Mouse (Mus musculus): Measurements from ENCODE around the gene Plekhj1. TPM values are rescaled to one million over a fixed set of nuclear protein-coding genes. Genes with fewer than 3 reads are reported as not detected.

Gene Plekhj1
- polyA plus RNA-seq, 1 experiment from 2014 or later, result 184 TPM

DNA sequence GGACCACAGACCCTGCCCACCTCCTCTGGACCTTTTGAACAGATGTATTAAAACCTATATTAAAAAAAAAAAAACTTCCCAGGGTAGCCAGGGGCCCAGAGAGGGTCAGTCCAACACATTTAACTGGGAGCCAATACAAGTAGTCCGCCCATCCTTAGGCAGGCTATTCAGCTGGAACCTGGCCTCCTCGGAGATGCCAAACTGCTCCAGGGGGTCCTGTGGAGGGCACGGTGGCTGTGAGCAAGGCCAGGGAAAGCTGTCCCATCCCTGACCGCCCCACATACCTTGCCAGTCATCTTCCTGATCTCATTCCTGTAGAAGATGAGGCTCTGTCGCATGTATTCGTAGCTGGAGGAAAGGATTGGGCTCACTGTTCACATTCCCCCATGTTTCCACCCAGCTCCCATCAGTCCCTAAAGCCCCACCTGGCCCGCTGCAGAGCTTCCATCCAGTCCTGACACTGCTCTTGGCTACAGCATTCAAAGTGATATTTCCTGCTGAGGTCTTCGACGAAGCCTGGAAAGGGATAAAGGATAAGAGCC is 2.0 kb downstream of the Plekhj1 start:
- 89% methylated on average over 9 of the region's 9 CpGs for WGBS
- H3K27ac ChIP-seq (replicated peaks), result no peak overlapping the region
- H3K4me1 ChIP-seq, result peaks cover 43% of the 10 kb centered on the region
- H3K9me3 ChIP-seq (replicated peaks), result no peaks in the 10 kb centered on the region
- H3K36me3 ChIP-seq, result peaks cover 69% of the 10 kb centered on the region
- no peak for DNase-seq (ENCODE audit: low spot score)
- H3K4me3 ChIP-seq, result peak overlapping the region; percentile 97
- no peaks in the 10 kb centered on the region for H3K27me3 ChIP-seq (ENCODE audit: low read depth, poor library complexity, severe bottlenecking)

DNA sequence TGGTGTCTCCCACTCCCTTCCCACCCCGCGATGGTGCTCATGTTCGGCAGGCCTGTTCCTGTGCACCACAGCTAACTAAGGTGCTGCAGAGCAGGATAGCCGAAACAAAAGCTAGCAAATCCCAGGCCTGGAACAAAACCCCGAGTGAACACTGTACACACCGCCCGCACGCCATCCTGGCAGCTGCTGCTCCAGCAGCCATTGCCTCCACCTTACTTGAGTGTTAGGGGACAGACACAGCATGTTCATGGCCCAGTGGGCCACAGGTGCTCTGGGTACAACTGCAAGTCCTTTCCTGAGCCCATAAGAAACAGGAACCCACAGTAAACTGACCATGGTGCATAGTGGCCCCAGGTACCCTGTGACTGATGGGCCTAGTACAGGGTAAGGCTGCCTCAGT is 3.7 kb downstream of the Plekhj1 start:
- H3K27me3 ChIP-seq (ENCODE audit: low read depth, poor library complexity, severe bottlenecking), result no peaks in the 10 kb centered on the region
- H3K9me3 ChIP-seq (replicated peaks), result no peaks in the 10 kb centered on the region
- H3K4me3 ChIP-seq, result 0 out of 2 replicates have a peak overlapping the region, but pooled peaks have one; percentile 11
- 88% methylated on average over 8 of the region's 8 CpGs for WGBS
- no peak overlapping the region for H3K27ac ChIP-seq (replicated peaks)
- no peak for DNase-seq (ENCODE audit: low spot score)
- peaks cover 30% of the 10 kb centered on the region for H3K4me1 ChIP-seq
- peaks cover 69% of the 10 kb centered on the region for H3K36me3 ChIP-seq

DNA sequence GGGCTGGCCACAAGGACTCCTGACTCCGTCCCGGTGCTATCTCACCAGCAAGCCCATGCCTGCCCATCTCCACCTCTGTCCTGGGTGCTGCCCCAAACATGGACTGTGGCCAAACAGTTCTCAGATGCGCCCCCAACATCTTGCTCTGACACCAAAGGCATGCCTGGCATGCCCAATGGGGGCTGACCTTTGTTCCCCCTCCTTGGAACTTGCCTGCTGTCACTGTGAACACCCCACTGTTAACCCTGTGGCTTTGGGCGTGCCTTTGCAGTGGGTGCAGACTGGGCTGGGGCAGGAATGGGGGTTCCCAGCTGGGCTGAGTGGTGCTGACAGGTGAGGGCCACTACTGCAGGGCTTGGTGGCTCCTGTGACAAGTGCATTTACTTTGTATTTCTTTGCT is 4.6 kb downstream of the Plekhj1 start:
- Histone ChIP-seq H3K27ac (replicated peaks) (no peak overlapping the region), H3K27me3 (ENCODE audit: low read depth, poor library complexity, severe bottlenecking) (no peaks in the 10 kb centered on the region), H3K9me3 (replicated peaks) (no peaks in the 10 kb centered on the region), H3K4me3 (no peak overlapping the region), H3K4me1 (peaks cover 23% of the 10 kb centered on the region), H3K36me3 (peaks cover 79% of the 10 kb centered on the region)
- 85% methylated on average over 4 of the region's 4 CpGs for WGBS
- no peak for DNase-seq (ENCODE audit: low spot score)

DNA sequence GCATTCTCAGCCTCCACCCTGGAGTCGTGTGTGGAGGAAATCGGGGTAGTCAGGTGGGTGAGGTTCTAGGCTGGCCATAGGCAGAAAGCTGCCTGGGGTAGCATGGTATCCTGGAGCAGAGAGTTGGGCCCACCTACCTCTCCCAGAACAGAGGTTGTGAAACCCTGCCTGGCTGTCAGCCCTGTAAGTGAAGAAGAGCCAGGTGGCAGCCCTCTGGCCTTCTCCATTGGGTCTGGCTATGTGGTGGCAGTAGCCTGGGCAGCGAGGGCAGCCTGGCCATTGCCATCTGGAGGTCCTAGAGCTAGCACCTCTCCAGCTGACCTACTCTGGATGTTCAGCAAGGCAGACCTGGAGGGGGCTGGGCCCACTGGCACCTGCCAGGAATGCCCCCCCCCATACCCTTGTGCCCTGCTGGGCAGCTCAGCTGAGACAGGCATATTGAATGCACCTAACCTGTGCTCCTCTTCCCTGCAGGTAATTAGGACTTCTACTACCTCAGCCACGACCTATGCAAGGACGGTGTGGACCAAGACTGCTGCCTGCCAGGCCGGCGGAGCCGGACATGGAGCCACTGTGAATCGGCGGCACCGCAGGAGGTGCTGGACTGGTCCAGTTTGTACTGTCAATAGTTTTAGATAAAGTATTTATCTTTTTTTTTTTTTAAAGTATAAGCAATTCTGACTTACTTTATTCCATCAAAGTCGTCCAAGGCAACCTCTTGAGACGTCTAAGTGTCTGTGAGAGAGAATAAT is 5.2 kb downstream of the Plekhj1 start:
- 89% methylated on average over 13 of the region's 13 CpGs for WGBS
- H3K27me3 ChIP-seq (ENCODE audit: low read depth, poor library complexity, severe bottlenecking), result no peaks in the 10 kb centered on the region
- no peak for DNase-seq (ENCODE audit: low spot score)
- no peaks in the 10 kb centered on the region for H3K9me3 ChIP-seq (replicated peaks)
- no peak overlapping the region for H3K27ac ChIP-seq (replicated peaks)
- peaks cover 85% of the 10 kb centered on the region for H3K36me3 ChIP-seq
- no peak overlapping the region for H3K4me3 ChIP-seq
- peaks cover 23% of the 10 kb centered on the region for H3K4me1 ChIP-seq

DNA sequence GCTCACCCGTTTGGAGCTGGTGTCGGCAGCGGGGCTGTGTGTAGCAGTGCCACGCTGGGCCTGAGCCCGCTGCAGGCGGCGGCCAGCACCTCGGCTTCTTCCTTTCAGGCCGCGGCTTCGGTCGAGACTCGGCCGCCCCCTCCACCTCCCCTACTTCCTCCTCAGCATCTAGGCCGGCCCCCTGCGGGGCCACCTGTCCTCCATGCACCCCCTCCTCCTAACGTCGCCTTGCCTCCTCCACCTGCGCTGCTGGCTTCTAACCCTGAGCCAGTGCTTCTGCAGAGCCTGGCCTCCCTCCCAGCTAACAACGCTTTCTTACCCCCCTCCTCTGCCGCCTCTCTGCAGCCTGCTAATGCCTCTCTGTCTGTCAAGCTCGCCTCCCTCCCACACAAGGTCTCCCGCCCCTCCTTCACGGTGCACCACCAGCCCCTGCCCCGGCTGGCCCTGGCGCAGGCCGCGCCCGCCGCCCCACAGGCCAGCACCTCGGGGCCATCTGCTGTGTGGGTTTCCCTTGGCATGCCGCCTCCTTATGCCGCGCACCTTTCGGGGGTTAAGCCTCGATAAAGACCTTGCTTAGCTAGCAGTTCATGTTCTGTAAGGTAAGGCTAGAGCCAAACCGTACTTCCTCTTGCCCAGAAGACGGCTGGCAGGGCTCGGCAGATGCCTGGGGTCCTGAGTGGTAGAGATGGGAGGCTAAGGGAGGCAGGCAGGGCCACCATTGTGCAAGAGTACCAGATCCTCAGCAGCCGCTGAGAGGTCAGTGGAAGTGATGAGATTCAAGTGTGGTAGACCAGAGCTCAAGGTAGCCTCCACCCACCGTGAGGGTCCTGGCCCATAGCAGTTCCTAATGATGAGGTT is 6.0 kb downstream of the Plekhj1 start:
- no peak for DNase-seq (ENCODE audit: low spot score)
- Histone ChIP-seq H3K4me1 (peaks cover 22% of the 10 kb centered on the region), H3K27ac (replicated peaks) (0 out of 2 replicates have a peak overlapping the region, but pooled peaks have one; percentile 23), H3K27me3 (ENCODE audit: low read depth, poor library complexity, severe bottlenecking) (no peaks in the 10 kb centered on the region), H3K4me3 (0 out of 2 replicates have a peak overlapping the region, but pooled peaks have one; percentile 4), H3K36me3 (peaks cover 93% of the 10 kb centered on the region), H3K9me3 (replicated peaks) (no peaks in the 10 kb centered on the region)
- WGBS, result 78% methylated on average over 41 of the region's 41 CpGs

DNA sequence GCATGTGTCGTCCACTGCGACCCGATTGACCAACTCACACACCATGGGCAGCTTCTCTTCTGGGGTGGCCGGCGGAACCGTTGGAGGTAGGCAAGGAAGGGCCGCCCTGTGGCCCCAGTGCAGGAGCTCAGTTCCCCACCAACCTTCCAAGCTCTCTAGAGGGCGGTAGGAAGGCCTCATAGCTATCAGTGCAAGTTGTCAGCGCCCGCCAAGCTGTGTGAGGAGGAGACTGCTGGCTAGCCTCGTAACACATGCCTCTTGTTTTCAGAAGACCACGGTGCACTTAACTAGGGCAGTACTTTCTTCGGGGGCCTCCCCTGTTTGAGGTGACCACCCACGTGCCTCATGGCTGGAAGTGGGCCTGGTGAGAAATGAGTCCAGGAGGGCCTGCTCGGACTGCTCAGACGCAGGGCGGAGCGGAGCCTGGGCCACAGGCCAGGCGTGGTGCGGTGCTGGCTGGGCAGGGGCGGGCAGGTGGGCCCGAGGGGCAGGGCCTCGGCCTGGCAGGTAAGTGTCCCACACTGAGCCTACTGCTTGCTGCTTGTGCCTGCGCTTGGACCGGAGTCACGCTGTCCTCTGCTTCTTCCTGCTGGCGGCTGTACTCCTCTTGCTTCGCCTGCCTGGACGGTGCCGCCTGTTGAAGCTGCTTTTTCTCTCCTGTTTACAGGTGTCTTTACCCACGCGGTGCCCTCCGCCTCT is 6.8 kb downstream of the Plekhj1 start:
- Histone ChIP-seq H3K9me3 (replicated peaks) (no peaks in the 10 kb centered on the region), H3K4me3 (peak overlapping the region; percentile 27; the same call in 1 of the 2 replicates), H3K36me3 (peaks cover 100% of the 10 kb centered on the region), H3K4me1 (peaks cover 15% of the 10 kb centered on the region), H3K27me3 (ENCODE audit: low read depth, poor library complexity, severe bottlenecking) (no peaks in the 10 kb centered on the region), H3K27ac (replicated peaks) (no peak overlapping the region; the same call in 1 of the 2 replicates)
- WGBS, result 85% methylated on average over 33 of the region's 33 CpGs
- no peak for DNase-seq (ENCODE audit: low spot score)

DNA sequence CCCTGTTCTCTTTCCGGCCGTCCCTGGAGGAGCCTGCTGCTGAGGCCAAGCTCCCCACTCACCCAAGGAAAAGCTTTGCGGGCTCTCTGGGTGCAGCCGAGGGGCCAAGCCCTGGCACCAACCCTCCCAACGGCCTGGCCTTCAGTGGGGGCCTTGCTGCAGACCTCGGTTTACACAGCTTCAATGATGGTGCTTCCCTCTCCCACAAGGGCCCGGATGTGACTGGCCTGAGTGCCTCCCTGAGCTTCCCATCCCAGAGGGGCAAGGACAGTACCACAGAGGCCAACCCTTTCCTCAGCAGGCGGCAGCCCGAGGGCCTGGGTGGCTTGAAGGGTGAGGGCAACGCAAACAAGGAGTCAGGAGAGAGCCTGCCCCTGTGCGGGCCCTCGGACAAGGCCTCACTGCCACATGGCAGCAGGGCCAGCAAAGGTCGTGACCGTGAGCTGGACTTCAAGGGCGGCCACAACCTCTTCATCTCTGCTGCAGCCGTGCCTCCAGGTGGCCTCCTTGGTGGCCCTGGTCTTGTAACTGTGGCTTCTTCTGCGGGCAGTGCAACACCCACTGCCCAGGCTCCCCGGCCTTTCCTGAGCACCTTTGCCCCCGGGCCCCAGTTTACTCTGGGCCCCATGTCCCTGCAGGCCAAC is 7.5 kb downstream of the Plekhj1 start:
- peaks cover 100% of the 10 kb centered on the region for H3K36me3 ChIP-seq
- no peak overlapping the region; the same call in 1 of the 2 replicates for H3K27ac ChIP-seq (replicated peaks)
- WGBS, result 89% methylated on average over 19 of the region's 19 CpGs

DNA sequence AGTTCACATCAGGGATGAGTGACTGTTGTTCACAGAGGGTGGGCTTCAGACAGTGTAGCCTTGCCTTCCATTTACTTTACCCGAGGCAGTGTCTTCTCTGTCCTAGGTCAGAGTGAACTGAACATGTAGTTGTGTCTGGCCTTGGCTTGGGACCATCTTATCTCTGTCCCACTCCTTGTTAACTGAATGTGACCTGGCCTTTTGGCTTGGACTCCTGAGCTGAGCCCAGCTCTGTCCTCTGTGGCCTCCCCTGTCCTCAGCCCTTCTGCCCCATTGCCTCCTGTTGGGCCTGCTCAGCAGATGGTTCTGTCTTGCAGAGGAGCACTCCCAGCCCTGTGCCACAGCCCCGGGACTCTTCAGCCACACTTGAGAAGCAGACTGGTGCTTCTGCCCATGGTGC is 10.9 kb downstream of the Plekhj1 start:
- Histone ChIP-seq H3K4me3 (no peak overlapping the region), H3K27ac (replicated peaks) (no peak overlapping the region), H3K9me3 (replicated peaks) (no peaks in the 10 kb centered on the region), H3K27me3 (ENCODE audit: low read depth, poor library complexity, severe bottlenecking) (no peaks in the 10 kb centered on the region), H3K4me1 (no peaks in the 10 kb centered on the region), H3K36me3 (peaks cover 100% of the 10 kb centered on the region)
- 94% methylated on average over 2 of the region's 2 CpGs for WGBS
- DNase-seq (ENCODE audit: low spot score), result no peak

More for the DNA sequence above, 7.5 kb downstream of the Plekhj1 start:
- DNase-seq (ENCODE audit: low spot score), result no peak
- H3K9me3 ChIP-seq (replicated peaks), result no peaks in the 10 kb centered on the region
- peak overlapping the region; percentile 27; the same call in 1 of the 2 replicates for H3K4me3 ChIP-seq
- H3K27me3 ChIP-seq (ENCODE audit: low read depth, poor library complexity, severe bottlenecking), result no peaks in the 10 kb centered on the region
- peaks cover 7% of the 10 kb centered on the region; the same call in 1 of the 2 replicates for H3K4me1 ChIP-seq

DNA sequence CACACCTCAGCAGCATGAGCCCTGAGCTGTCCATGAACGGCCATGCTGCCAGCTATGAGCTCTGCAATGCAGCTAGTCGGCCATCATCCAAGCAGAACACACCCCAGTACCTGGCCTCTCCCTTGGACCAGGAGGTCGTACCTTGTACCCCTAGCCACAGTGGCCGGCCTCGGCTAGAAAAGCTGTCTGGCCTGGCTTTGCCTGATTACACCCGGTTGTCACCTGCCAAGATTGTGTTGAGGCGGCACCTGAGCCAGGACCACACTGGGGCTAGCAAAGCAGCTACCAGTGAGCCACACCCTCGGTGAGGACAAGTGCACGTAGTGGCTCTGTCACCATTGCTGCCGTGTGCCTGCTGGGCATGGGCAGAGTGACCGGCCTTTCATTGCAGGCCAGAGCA is 12.5 kb downstream of the Plekhj1 start:
- no peak for DNase-seq (ENCODE audit: low spot score)
- Histone ChIP-seq H3K9me3 (replicated peaks) (no peaks in the 10 kb centered on the region), H3K36me3 (peaks cover 100% of the 10 kb centered on the region), H3K4me3 (0 out of 2 replicates have a peak overlapping the region, but pooled peaks have one; percentile 1), H3K27me3 (ENCODE audit: low read depth, poor library complexity, severe bottlenecking) (no peaks in the 10 kb centered on the region), H3K4me1 (no peaks in the 10 kb centered on the region), H3K27ac (replicated peaks) (no peak overlapping the region)
- 94% methylated on average over 11 of the region's 11 CpGs for WGBS

DNA sequence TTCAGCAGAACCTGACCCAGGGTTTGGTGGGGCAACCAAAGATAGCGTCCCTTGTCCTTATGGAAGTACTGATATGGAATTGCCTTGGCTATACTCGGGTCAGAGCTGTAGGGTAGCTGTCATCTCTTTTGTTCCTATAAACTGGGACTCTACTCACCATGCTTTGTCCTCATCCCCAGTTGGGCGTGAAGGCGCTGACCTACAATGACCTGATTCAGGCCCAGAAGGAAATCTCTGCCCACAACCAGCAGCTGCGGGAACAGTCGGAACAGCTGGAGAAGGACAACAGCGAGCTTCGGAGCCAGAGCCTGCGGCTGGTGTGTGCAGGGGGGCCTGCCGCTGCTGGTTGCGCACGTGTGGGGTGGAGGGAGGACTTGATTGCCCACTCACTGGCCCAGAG is 13.6 kb downstream of the Plekhj1 start:
- Histone ChIP-seq H3K27ac (replicated peaks) (no peak overlapping the region), H3K27me3 (ENCODE audit: low read depth, poor library complexity, severe bottlenecking) (no peaks in the 10 kb centered on the region), H3K4me3 (no peak overlapping the region), H3K36me3 (peaks cover 100% of the 10 kb centered on the region), H3K4me1 (no peaks in the 10 kb centered on the region), H3K9me3 (replicated peaks) (no peaks in the 10 kb centered on the region)
- 77% methylated on average over 12 of the region's 12 CpGs for WGBS
- no peak for DNase-seq (ENCODE audit: low spot score)

DNA sequence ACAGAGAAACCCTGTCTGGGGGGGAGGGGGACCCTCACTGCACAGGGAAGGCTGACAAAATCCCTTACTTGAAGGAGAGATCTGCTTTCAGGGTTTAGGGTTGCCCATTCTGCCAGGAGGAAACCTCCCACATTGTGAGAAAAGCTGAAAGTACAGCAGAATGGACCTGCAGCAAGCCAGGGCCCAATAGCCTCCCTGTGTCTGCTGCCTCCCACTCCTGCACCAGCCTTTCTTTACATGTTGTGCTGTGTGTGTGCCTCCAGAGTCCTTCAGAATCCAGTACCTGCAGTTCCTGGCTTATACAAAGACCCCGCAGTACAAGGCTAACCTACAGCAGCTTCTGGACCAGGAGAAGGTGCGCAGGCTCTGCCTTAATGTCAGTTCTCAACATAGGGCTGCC is 14.1 kb downstream of the Plekhj1 start:
- Histone ChIP-seq H3K9me3 (replicated peaks) (no peaks in the 10 kb centered on the region), H3K27me3 (ENCODE audit: low read depth, poor library complexity, severe bottlenecking) (no peaks in the 10 kb centered on the region), H3K4me3 (no peak overlapping the region), H3K27ac (replicated peaks) (no peak overlapping the region), H3K4me1 (no peaks in the 10 kb centered on the region), H3K36me3 (peaks cover 100% of the 10 kb centered on the region)
- no peak for DNase-seq (ENCODE audit: low spot score)
- WGBS, result 95% methylated on average over 2 of the region's 2 CpGs

DNA sequence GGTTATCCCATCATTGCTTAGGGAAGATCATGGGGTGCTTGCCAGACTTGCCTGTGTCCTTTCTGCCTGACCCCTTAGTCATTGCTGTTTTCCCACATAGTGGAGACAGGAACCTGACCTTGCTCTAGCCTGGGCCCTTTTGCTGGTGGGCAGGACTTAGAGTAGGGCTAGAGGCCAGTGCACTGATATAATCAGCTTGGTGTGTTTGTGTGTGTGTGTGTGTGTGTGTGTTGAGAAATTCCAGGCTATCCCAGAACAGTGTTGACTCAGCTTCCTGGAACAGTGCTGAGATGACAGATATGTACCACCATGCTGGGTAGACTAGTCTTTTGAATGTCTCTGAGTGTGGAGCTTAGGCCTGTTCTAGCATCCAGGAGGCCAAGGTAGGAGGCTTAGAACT is 18.9 kb downstream of the Plekhj1 start:
- Histone ChIP-seq H3K4me1 (0 out of 2 replicates have a peak, but pooled peaks cover 2% of the 10 kb centered on the region), H3K4me3 (no peak overlapping the region), H3K36me3 (peaks cover 100% of the 10 kb centered on the region), H3K27me3 (ENCODE audit: low read depth, poor library complexity, severe bottlenecking) (no peaks in the 10 kb centered on the region), H3K27ac (replicated peaks) (no peak overlapping the region), H3K9me3 (replicated peaks) (no peaks in the 10 kb centered on the region)
- no peak for DNase-seq (ENCODE audit: low spot score)

Measured in midbrain, embryonic 10.5 days (tissue).